Mouse (Mus musculus): ENCODE results near the gene Rab40b.

DNA sequence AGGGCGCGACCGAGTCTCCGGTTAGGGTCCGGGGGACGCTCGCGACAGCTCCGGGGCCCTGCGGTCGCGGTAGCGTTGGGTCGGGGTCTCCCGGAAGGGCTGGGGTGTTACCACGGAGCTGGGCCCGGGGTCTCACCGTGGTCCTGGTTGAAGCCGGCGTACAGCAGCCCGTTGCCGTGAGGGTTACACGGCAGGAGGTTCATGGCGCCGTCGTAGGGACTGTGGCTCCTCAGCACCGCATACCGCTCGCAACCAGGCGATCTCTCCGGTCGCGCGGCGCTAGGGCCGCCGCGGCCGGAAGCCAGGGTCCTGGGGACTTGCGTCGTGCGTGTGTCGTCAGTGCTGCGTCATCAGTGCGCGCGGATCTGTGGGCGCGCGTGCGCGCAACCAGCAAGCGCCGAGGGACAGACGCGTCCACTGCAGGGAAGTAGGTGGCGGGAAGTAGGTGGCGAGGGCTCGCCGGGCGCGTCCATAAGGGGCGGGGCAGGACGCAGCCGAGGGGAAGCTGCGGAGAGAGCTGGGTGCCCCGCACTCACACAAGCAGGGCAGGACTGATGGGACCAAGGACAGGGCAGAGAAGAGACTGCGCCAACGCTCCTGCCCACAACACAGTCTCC lies 33.9 kb downstream of the Rab40b start, which contains the start of gene Wdr45b:
- TF ChIP-seq MAFK (IDR thresholded peaks at IDR 0.05; ENCODE audit: insufficient read depth, low read depth, low read length) (no peak), CHD2 (IDR thresholded peaks at IDR 0.05; ENCODE audit: low read depth, low read length) (no peak), ZC3H11A (IDR thresholded peaks at IDR 0.05; ENCODE audit: borderline replicate concordance, low read depth, low read length) (no peak)

Measured in ES-E14 (cell line).